Mouse (Mus musculus): ENCODE measurements around the gene Spin1. TPM values are rescaled to one million over a fixed set of nuclear protein-coding genes. Genes with fewer than 3 reads are reported as not detected.

The Spin1 gene
- polyA plus RNA-seq, 1 experiment from 2014 or later, result 40.6 TPM

- no peak for TF ChIP-seq EP300 (IDR thresholded peaks at IDR 0.05)
- DNase-seq (ENCODE audit: low spot score), result no peak
- no peak for ATAC-seq
- H3K9ac ChIP-seq (replicated peaks; ENCODE audit: low read depth), result no peak overlapping the region
- H3K4me3 ChIP-seq (ENCODE audit: low read depth, low read length), result no peak overlapping the region
- no peak overlapping the region for H3K27ac ChIP-seq (ENCODE audit: low read length)
- no peaks in the 10 kb centered on the region for H3K4me1 ChIP-seq (ENCODE audit: insufficient read depth, low read depth, low read length)
- H3K4me2 ChIP-seq (replicated peaks; ENCODE audit: low read depth, low read length), result no peak overlapping the region
- no peaks in the 10 kb centered on the region for H3K9me3 ChIP-seq (ENCODE audit: low read length)
- no peaks in the 10 kb centered on the region for H3K27me3 ChIP-seq (replicated peaks; ENCODE audit: insufficient read depth, low read length)
- H3K36me3 ChIP-seq (ENCODE audit: insufficient read depth, low read length), result no peaks in the 10 kb centered on the region
- 72% methylated on average over 2 of the region's 2 CpGs for WGBS
Observed at GRCm38 (mm10) chr13:51080801-51081200, 19.9 kb upstream of the Spin1 start.

DNA sequence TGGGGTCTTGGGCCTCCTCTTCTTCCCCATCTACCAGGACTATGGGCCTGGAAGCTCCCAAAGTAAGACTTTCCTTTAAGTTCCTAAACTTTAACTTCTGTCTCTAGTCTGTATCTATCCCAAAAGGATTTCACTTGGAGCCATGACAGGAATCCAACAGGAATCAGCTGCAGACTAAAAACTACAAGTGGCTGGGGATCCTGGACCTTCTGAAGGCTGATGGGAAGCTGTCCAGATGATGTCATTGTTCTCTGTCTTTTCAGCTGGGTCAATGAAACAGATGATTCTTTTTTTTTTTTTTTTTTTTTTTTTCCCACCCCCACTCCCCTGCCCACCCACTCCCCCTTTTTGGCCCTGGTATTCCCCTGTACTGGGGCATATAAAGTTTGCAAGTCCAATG is 16.4 kb upstream of the Spin1 start:
- Histone ChIP-seq H3K9me3 (ENCODE audit: low read length) (no peaks in the 10 kb centered on the region), H3K27me3 (replicated peaks; ENCODE audit: insufficient read depth, low read length) (no peaks in the 10 kb centered on the region), H3K27ac (ENCODE audit: low read length) (no peak overlapping the region), H3K9ac (replicated peaks; ENCODE audit: low read depth) (no peak overlapping the region), H3K4me3 (ENCODE audit: low read depth, low read length) (no peak overlapping the region), H3K36me3 (ENCODE audit: insufficient read depth, low read length) (no peaks in the 10 kb centered on the region), H3K4me1 (ENCODE audit: insufficient read depth, low read depth, low read length) (no peaks in the 10 kb centered on the region), H3K4me2 (replicated peaks; ENCODE audit: low read depth, low read length) (no peak overlapping the region)
- no peak for DNase-seq (ENCODE audit: low spot score)
- TF ChIP-seq EP300 (IDR thresholded peaks at IDR 0.05) (no peak), CTCF (IDR thresholded peaks at IDR 0.05) (no peak)
- no peak for ATAC-seq

DNA sequence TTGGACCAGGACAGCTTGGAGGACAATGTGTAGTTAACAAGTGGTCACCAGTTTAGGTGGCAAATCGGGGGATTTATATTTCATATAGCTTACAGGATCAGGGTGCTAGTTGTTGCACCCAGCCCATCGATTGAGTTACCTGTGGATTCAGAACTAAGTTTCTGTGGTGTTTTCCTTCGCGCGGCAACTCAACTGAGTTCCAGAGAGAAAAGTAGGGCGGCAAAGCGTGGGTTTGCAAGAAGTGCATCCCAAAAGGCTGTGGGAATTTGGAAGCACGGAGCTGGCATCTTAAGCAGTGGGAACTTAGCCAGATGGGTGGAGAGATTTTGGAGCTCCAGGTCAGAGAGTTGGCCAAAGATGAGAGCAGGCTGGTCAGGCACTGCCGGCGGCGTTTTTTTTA is 14.7 kb upstream of the Spin1 start:
- no peak overlapping the region for H3K4me2 ChIP-seq (replicated peaks; ENCODE audit: low read depth, low read length)
- ATAC-seq, result no peak
- H3K9ac ChIP-seq (replicated peaks; ENCODE audit: low read depth), result no peak overlapping the region
- H3K9me3 ChIP-seq (ENCODE audit: low read length), result no peaks in the 10 kb centered on the region
- 90% methylated on average over 11 of the region's 11 CpGs for WGBS
- H3K27ac ChIP-seq (ENCODE audit: low read length), result no peak overlapping the region
- H3K36me3 ChIP-seq (ENCODE audit: insufficient read depth, low read length), result no peaks in the 10 kb centered on the region
- TF ChIP-seq CTCF (IDR thresholded peaks at IDR 0.05) (no peak), EP300 (IDR thresholded peaks at IDR 0.05) (no peak)
- no peak overlapping the region for H3K4me3 ChIP-seq (ENCODE audit: low read depth, low read length)
- no peaks in the 10 kb centered on the region for H3K27me3 ChIP-seq (replicated peaks; ENCODE audit: insufficient read depth, low read length)
- H3K4me1 ChIP-seq (ENCODE audit: insufficient read depth, low read depth, low read length), result no peaks in the 10 kb centered on the region
- DNase-seq (ENCODE audit: low spot score), result no peak

DNA sequence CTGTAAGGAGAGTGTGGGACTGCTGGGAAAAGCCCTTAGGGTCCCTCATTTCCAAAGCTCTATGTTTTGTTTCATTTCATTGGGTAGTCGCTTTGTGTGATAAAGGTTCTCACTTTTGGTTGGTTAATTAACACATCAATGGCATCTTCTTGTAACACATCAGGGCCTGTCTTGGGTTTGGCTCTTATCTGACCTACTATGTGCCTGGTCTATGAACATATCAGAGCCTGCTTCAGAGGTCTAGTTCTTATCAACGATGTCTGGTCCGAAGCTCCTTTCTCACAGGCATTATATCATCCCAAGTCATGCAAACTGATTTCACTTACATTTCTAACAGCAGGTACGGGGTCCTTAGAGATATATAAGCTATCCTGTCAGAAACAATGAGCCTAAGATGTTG is 13.4 kb upstream of the Spin1 start:
- no peak for TF ChIP-seq EP300 (IDR thresholded peaks at IDR 0.05)
- no peak for TF ChIP-seq CTCF (IDR thresholded peaks at IDR 0.05)
- Histone ChIP-seq H3K27ac (ENCODE audit: low read length) (no peak overlapping the region), H3K4me2 (replicated peaks; ENCODE audit: low read depth, low read length) (no peak overlapping the region), H3K9ac (replicated peaks; ENCODE audit: low read depth) (no peak overlapping the region), H3K4me1 (ENCODE audit: insufficient read depth, low read depth, low read length) (no peaks in the 10 kb centered on the region), H3K36me3 (ENCODE audit: insufficient read depth, low read length) (no peaks in the 10 kb centered on the region), H3K4me3 (ENCODE audit: low read depth, low read length) (no peak overlapping the region), H3K9me3 (ENCODE audit: low read length) (no peaks in the 10 kb centered on the region), H3K27me3 (replicated peaks; ENCODE audit: insufficient read depth, low read length) (no peaks in the 10 kb centered on the region)
- WGBS, result 86% methylated on average over 4 of the region's 4 CpGs
- no peak for DNase-seq (ENCODE audit: low spot score)
- ATAC-seq, result no peak

- Histone ChIP-seq H3K9me3 (ENCODE audit: low read length) (no peaks in the 10 kb centered on the region), H3K4me3 (ENCODE audit: low read depth, low read length) (no peak overlapping the region), H3K36me3 (ENCODE audit: insufficient read depth, low read length) (no peaks in the 10 kb centered on the region), H3K27ac (ENCODE audit: low read length) (no peak overlapping the region), H3K4me1 (ENCODE audit: insufficient read depth, low read depth, low read length) (no peaks in the 10 kb centered on the region), H3K27me3 (replicated peaks; ENCODE audit: insufficient read depth, low read length) (no peaks in the 10 kb centered on the region), H3K9ac (replicated peaks; ENCODE audit: low read depth) (no peak overlapping the region), H3K4me2 (replicated peaks; ENCODE audit: low read depth, low read length) (no peak overlapping the region)
- 61% methylated on average over 4 of the region's 4 CpGs for WGBS
- TF ChIP-seq EP300 (IDR thresholded peaks at IDR 0.05) (no peak), CTCF (IDR thresholded peaks at IDR 0.05) (no peak)
- DNase-seq (ENCODE audit: low spot score), result no peak
- ATAC-seq, result no peak
Observed at GRCm38 (mm10) chr13:51088207-51088606, 12.5 kb upstream of the Spin1 start.

GRCm38 (mm10) chr13:51089058-51089457 is 11.6 kb upstream of the Spin1 start:
- Histone ChIP-seq H3K4me3 (ENCODE audit: low read depth, low read length) (no peak overlapping the region), H3K4me2 (replicated peaks; ENCODE audit: low read depth, low read length) (no peak overlapping the region), H3K36me3 (ENCODE audit: insufficient read depth, low read length) (no peaks in the 10 kb centered on the region), H3K27me3 (replicated peaks; ENCODE audit: insufficient read depth, low read length) (no peaks in the 10 kb centered on the region), H3K4me1 (ENCODE audit: insufficient read depth, low read depth, low read length) (no peaks in the 10 kb centered on the region), H3K9ac (replicated peaks; ENCODE audit: low read depth) (no peak overlapping the region), H3K9me3 (ENCODE audit: low read length) (no peaks in the 10 kb centered on the region), H3K27ac (ENCODE audit: low read length) (no peak overlapping the region)
- ATAC-seq (no peak), DNase-seq (ENCODE audit: low spot score) (no peak)
- TF ChIP-seq CTCF (IDR thresholded peaks at IDR 0.05) (no peak), EP300 (IDR thresholded peaks at IDR 0.05) (no peak)
- WGBS, result 74% methylated on average over 4 of the region's 4 CpGs

GRCm38 (mm10) chr13:51090105-51090661 is 10.5 kb upstream of the Spin1 start:
- WGBS, result 39% methylated on average over 5 of the region's 5 CpGs
- ATAC-seq (no peak), DNase-seq (ENCODE audit: low spot score) (no peak)
- H3K4me2 ChIP-seq (replicated peaks; ENCODE audit: low read depth, low read length), result no peak overlapping the region
- no peak overlapping the region for H3K4me3 ChIP-seq (ENCODE audit: low read depth, low read length)
- H3K27me3 ChIP-seq (replicated peaks; ENCODE audit: insufficient read depth, low read length), result no peaks in the 10 kb centered on the region
- H3K9ac ChIP-seq (replicated peaks; ENCODE audit: low read depth), result no peak overlapping the region
- H3K36me3 ChIP-seq (ENCODE audit: insufficient read depth, low read length), result no peaks in the 10 kb centered on the region
- no peak overlapping the region for H3K27ac ChIP-seq (ENCODE audit: low read length)
- H3K9me3 ChIP-seq (ENCODE audit: low read length), result no peaks in the 10 kb centered on the region
- no peak for TF ChIP-seq CTCF (IDR thresholded peaks at IDR 0.05)
- no peaks in the 10 kb centered on the region for H3K4me1 ChIP-seq (ENCODE audit: insufficient read depth, low read depth, low read length)

All from lung, postnatal 0 days (tissue).